In genomic region chr15:102246866-102247251, GRCm38 (mm10) we compare ENCODE assay signal across 8 mouse cellular contexts. TPM values are rescaled to one million over a fixed set of nuclear protein-coding genes. Genes with fewer than 3 reads are reported as not detected.
DNase-seq lines count a peak whose midpoint lies in the region; ATAC-seq and TF ChIP-seq lines count a peak whose summit lies in the region.

No protein-coding gene starts in this region.

- intact Hi-C loops in heart, postnatal 36 days (cut with DNase I) = loop anchor here (5.0 kb wide), 1 partner anchor 270 kb away; the partner anchor contains the start of genes Map3k12 and Tarbp2

- H3K36me3 ChIP-seq in G1E (replicated peaks) = no peaks in the 10 kb centered on the region
- no peaks in the 10 kb centered on the region for H3K36me3 ChIP-seq in forebrain, embryonic 16.5 days (ENCODE audit: control insufficient read depth, insufficient read depth)
- peaks cover 27% of the 10 kb centered on the region; the same call in 1 of the 2 replicates for H3K36me3 ChIP-seq in lung, embryonic 14.5 days (ENCODE audit: insufficient read depth)

- peak; percentile 64 for DNase-seq in G1E (ENCODE audit: low spot score)
- peak; percentile 92 for DNase-seq in cerebellum, adult 11 months
- DNase-seq in heart, postnatal 36 days = peak; percentile 93 to 94
- DNase-seq in layer of hippocampus, adult 2 months (ENCODE audit: low spot score in 2 of 2) = peak; percentile 86 to 90
- peak; percentile 99 for DNase-seq in lung, embryonic 14.5 days
- peak; percentile 72 for DNase-seq in thymus, postnatal 14 days

- H3K9ac ChIP-seq in forebrain, embryonic 16.5 days (replicated peaks; ENCODE audit: low read depth, low read length) = peak overlapping the region; percentile 55
- H3K9ac ChIP-seq in lung, embryonic 14.5 days = peak overlapping the region; percentile 62

- 0% methylated on average over 30 of the region's 35 CpGs for WGBS in forebrain, embryonic 16.5 days
- 0% methylated on average over 29 of the region's 35 CpGs for WGBS in lung, embryonic 14.5 days
- under 1% methylated on average over 29 of the region's 35 CpGs for WGBS in olfactory bulb, adult 2 months

- no peaks in the 10 kb centered on the region for H3K9me3 ChIP-seq in G1E (replicated peaks)
- H3K9me3 ChIP-seq in forebrain, embryonic 16.5 days (ENCODE audit: control insufficient read depth, low read length) = no peaks in the 10 kb centered on the region
- no peaks in the 10 kb centered on the region for H3K9me3 ChIP-seq in lung, embryonic 14.5 days (ENCODE audit: low read depth, low read length)

- H3K27me3 ChIP-seq in G1E (ENCODE audit: insufficient read depth, low read length) = peaks cover 97% of the 10 kb centered on the region
- peaks cover 6% of the 10 kb centered on the region for H3K27me3 ChIP-seq in forebrain, embryonic 16.5 days (replicated peaks; ENCODE audit: control insufficient read depth, insufficient read depth, low read length)
- no peaks in the 10 kb centered on the region for H3K27me3 ChIP-seq in lung, embryonic 14.5 days (ENCODE audit: insufficient read depth, low read length)

- H3K4me2 ChIP-seq in forebrain, embryonic 16.5 days (ENCODE audit: low read length) = peak overlapping the region; percentile 67
- H3K4me2 ChIP-seq in lung, embryonic 14.5 days = peak overlapping the region; percentile 81

- peak; percentile 67 for TF ChIP-seq POLR2A in olfactory bulb, adult 2 months (IDR thresholded peaks at IDR 0.05; ENCODE audit: insufficient read depth, low read depth, low read length)

- peak overlapping the region; percentile 74 for H3K4me3 ChIP-seq in G1E (ENCODE audit: low read depth, low read length)
- H3K4me3 ChIP-seq in forebrain, embryonic 16.5 days (replicated peaks; ENCODE audit: low read length) = peak overlapping the region; percentile 55
- H3K4me3 ChIP-seq in layer of hippocampus, adult 2 months = peak overlapping the region; percentile 79
- peak overlapping the region; percentile 51 for H3K4me3 ChIP-seq in lung, embryonic 14.5 days (ENCODE audit: low read depth, low read length)
- H3K4me3 ChIP-seq in olfactory bulb, adult 2 months (ENCODE audit: insufficient read depth, low read depth, low read length) = peak overlapping the region; percentile 73

- no peak for TF ChIP-seq CTCF in G1E (IDR thresholded peaks at IDR 0.05; ENCODE audit: low read depth, low read length)
- TF ChIP-seq CTCF in layer of hippocampus, adult 2 months (conservative IDR thresholded peaks at IDR 0.05) = no peak
- TF ChIP-seq CTCF in lung, embryonic 14.5 days (IDR thresholded peaks at IDR 0.05; ENCODE audit: low read depth) = no peak
- TF ChIP-seq CTCF in olfactory bulb, adult 2 months (IDR thresholded peaks at IDR 0.05; ENCODE audit: insufficient read depth, low read depth, low read length) = no peak

- H3K4me1 ChIP-seq in G1E (ENCODE audit: insufficient read depth, low read depth, low read length) = peaks cover 74% of the 10 kb centered on the region
- peaks cover 39% of the 10 kb centered on the region for H3K4me1 ChIP-seq in forebrain, embryonic 16.5 days (replicated peaks; ENCODE audit: control insufficient read depth, insufficient read depth, low read length)
- H3K4me1 ChIP-seq in lung, embryonic 14.5 days (ENCODE audit: insufficient read depth) = peaks cover 42% of the 10 kb centered on the region
- peaks cover 42% of the 10 kb centered on the region for H3K4me1 ChIP-seq in olfactory bulb, adult 2 months (ENCODE audit: control insufficient read depth, insufficient read depth, low read length)

- 0 out of 2 replicates have a peak, but pooled peaks have one; percentile 6 for ATAC-seq in G1E (ENCODE audit: extremely low read depth, insufficient number of reproducible peaks, low FRiP score, poor library complexity, severe bottlenecking)
- peak; percentile 85 for ATAC-seq in forebrain, embryonic 16.5 days
- ATAC-seq in lung, embryonic 14.5 days (ENCODE audit: insufficient read depth) = peak; percentile 78

- H3K27ac ChIP-seq in forebrain, embryonic 16.5 days (ENCODE audit: low read length) = peak overlapping the region; percentile 92
- H3K27ac ChIP-seq in layer of hippocampus, adult 2 months = peak overlapping the region; percentile 95
- H3K27ac ChIP-seq in lung, embryonic 14.5 days (ENCODE audit: low read depth) = peak overlapping the region; percentile 99
- peak overlapping the region; percentile 88 for H3K27ac ChIP-seq in olfactory bulb, adult 2 months (ENCODE audit: insufficient read depth, low read depth, low read length)

RNA-seq across cellular contexts. Expression of gene Rarg, which starts 10.5 kb away (rescaled TPM):
- total RNA-seq in G1E (2014; fragmentation: Nextera tagmentation) = 2.6 and 3.4 TPM in 2 replicates
- total RNA-seq in G1E (2017) = 1.0 and 1.9 TPM in 2 replicates
- polyA plus RNA-seq in G1E (2012) = 1.8 and 2.2 TPM in 2 replicates
- 6.4 and 8.0 TPM in 2 replicates for polyA plus RNA-seq in forebrain, embryonic 16.5 days (2015; fragmentation: Nextera tagmentation; extraction: Ambion mirVana)
- total RNA-seq in heart, postnatal 36 days (2021) = 10 to 100 TPM; 20.0 to 21.9 TPM
- total RNA-seq in layer of hippocampus, adult 2 months (2021) = 10 to 100 TPM; 12.2 to 14.1 TPM
- polyA plus RNA-seq in lung, embryonic 14.5 days (2014; fragmentation: Nextera tagmentation; extraction: Ambion mirVana) = 38.5 and 38.7 TPM in 2 replicates
- polyA plus RNA-seq in olfactory bulb, adult 2 months (2012; ENCODE audit: insufficient read depth, insufficient read length, low replicate concordance, missing spikeins) = not detected in 2 replicates

RNA-seq across cellular contexts. Expression of gene Itgb7, which starts 15.1 kb away (rescaled TPM):
- total RNA-seq in G1E (2014; fragmentation: Nextera tagmentation) (23.7 and 26.6 TPM in 2 replicates), G1E (2017) (80.9 and 83.5 TPM in 2 replicates)
- 22.1 and 27.2 TPM in 2 replicates for polyA plus RNA-seq in G1E (2012)
- 0.73 and 1.0 TPM in 2 replicates for polyA plus RNA-seq in forebrain, embryonic 16.5 days (2015; fragmentation: Nextera tagmentation; extraction: Ambion mirVana)
- total RNA-seq in heart, postnatal 36 days (2021) = 1 to 10 TPM; 1.6 to 1.8 TPM
- 1 to 10 TPM; 1.0 to 3.9 TPM for total RNA-seq in layer of hippocampus, adult 2 months (2021)
- polyA plus RNA-seq in lung, embryonic 14.5 days (2014; fragmentation: Nextera tagmentation; extraction: Ambion mirVana) = 1.4 and 2.6 TPM in 2 replicates
- not detected in 2 replicates for polyA plus RNA-seq in olfactory bulb, adult 2 months (2012; ENCODE audit: insufficient read depth, insufficient read length, low replicate concordance, missing spikeins)

RNA-seq across cellular contexts. Expression of gene Gm9918, which starts 23.5 kb away (rescaled TPM):
- total RNA-seq in G1E (2014; fragmentation: Nextera tagmentation) = not detected in 2 replicates
- total RNA-seq in G1E (2017) = 0.12 and 0.44 TPM in 2 replicates
- polyA plus RNA-seq in G1E (2012) = not detected in 2 replicates
- polyA plus RNA-seq in forebrain, embryonic 16.5 days (2015; fragmentation: Nextera tagmentation; extraction: Ambion mirVana) = 0.11 TPM in 1 of 2 replicates, not detected in the other
- total RNA-seq in heart, postnatal 36 days (2021) = not detected
- total RNA-seq in layer of hippocampus, adult 2 months (2021) = not detected
- polyA plus RNA-seq in lung, embryonic 14.5 days (2014; fragmentation: Nextera tagmentation; extraction: Ambion mirVana) = 0.38 and 0.82 TPM in 2 replicates
- polyA plus RNA-seq in olfactory bulb, adult 2 months (2012; ENCODE audit: insufficient read depth, insufficient read length, low replicate concordance, missing spikeins) = not detected in 2 replicates

RNA-seq across cellular contexts. Expression of gene Mfsd5, which starts 32.4 kb away (rescaled TPM):
- total RNA-seq in G1E (2014; fragmentation: Nextera tagmentation) (24.5 and 25.8 TPM in 2 replicates), G1E (2017) (31.1 and 37.2 TPM in 2 replicates)
- polyA plus RNA-seq in G1E (2012) = 66.2 and 75.3 TPM in 2 replicates
- 50.6 and 52.8 TPM in 2 replicates for polyA plus RNA-seq in forebrain, embryonic 16.5 days (2015; fragmentation: Nextera tagmentation; extraction: Ambion mirVana)
- total RNA-seq in heart, postnatal 36 days (2021) = 10 to 100 TPM; 18.1 to 19.4 TPM
- 10 to 100 TPM; 34.2 to 40.9 TPM for total RNA-seq in layer of hippocampus, adult 2 months (2021)
- polyA plus RNA-seq in lung, embryonic 14.5 days (2014; fragmentation: Nextera tagmentation; extraction: Ambion mirVana) = 63.1 and 64.0 TPM in 2 replicates
- not detected in 2 replicates for polyA plus RNA-seq in olfactory bulb, adult 2 months (2012; ENCODE audit: insufficient read depth, insufficient read length, low replicate concordance, missing spikeins)

RNA-seq across cellular contexts. Expression of gene Csad, which starts 42.3 kb away (rescaled TPM):
- 2.1 and 11.9 TPM in 2 replicates for total RNA-seq in G1E (2014; fragmentation: Nextera tagmentation)
- total RNA-seq in G1E (2017) = 4.2 and 4.9 TPM in 2 replicates
- polyA plus RNA-seq in G1E (2012) = 3.1 and 4.2 TPM in 2 replicates
- 37.8 and 39.6 TPM in 2 replicates for polyA plus RNA-seq in forebrain, embryonic 16.5 days (2015; fragmentation: Nextera tagmentation; extraction: Ambion mirVana)
- total RNA-seq in heart, postnatal 36 days (2021) = 10 to 100 TPM; 15.8 to 16.2 TPM
- 10 to 100 TPM; 39.5 to 40.4 TPM for total RNA-seq in layer of hippocampus, adult 2 months (2021)
- 59.1 and 68.1 TPM in 2 replicates for polyA plus RNA-seq in lung, embryonic 14.5 days (2014; fragmentation: Nextera tagmentation; extraction: Ambion mirVana)
- polyA plus RNA-seq in olfactory bulb, adult 2 months (2012; ENCODE audit: insufficient read depth, insufficient read length, low replicate concordance, missing spikeins) = not detected in 2 replicates

Comparison
In these comparisons a context has a peak if more than half of its experiments do, and no peak if none do; other contexts are left out.
1. Peak in every context shown above with its lines: DNase-seq, ATAC-seq, H3K4me3 ChIP-seq and H3K27ac ChIP-seq.
2. ATAC-seq: peak in every context shown above with its lines; median percentile 85 in forebrain, embryonic 16.5 days; 78 in lung, embryonic 14.5 days; 6 in G1E.